Mouse (Mus musculus) MEL (cell line): ENCODE measurements around the gene Slc22a23. TPM values are rescaled to one million over a fixed set of nuclear protein-coding genes. Genes with fewer than 3 reads are reported as not detected.

ENCODE experiments used
- DNase-seq: peaks from one replicate; pipeline ENCODE4 v3.0.0; 2011; ENCODE audit warnings: low read depth, low spot score
- H3K27ac ChIP-seq: 2 replicates; pipeline ENCODE4 v1.5.1; 2012; ENCODE audit warnings: low read depth, mild to moderate bottlenecking, control low read depth, low read length, moderate library complexity; ENCODE audit not compliant: control insufficient read depth
- H3K27me3 ChIP-seq, 2 experiments: fragments of 150-350 bp in 1 of 2; sonication (generic) in 1 of 2; 2 replicates each; pipeline ENCODE4 v1.6.1; 2012; ENCODE audit warnings: low read length in 2 of 2, mild to moderate bottlenecking in 2 of 2, improper control_type of control experiment in 1 of 2, moderate library complexity in 1 of 2; ENCODE audit not compliant: insufficient read depth in 2 of 2, control insufficient read depth in 1 of 2
- H3K36me3 ChIP-seq, 2 experiments: 2 replicates each; pipeline ENCODE4 v1.6.1; 2012 to 2014; ENCODE audit warnings: low read length in 2 of 2, improper control_type of control experiment in 1 of 2, inconsistent platforms in 1 of 2, mild to moderate bottlenecking in 1 of 2; ENCODE audit not compliant: insufficient read depth in 2 of 2, control insufficient read depth in 1 of 2
- H3K4me1 ChIP-seq, 2 experiments: fragments of 150-350 bp in 1 of 2; sonication (generic) in 1 of 2; 2 replicates each; pipeline ENCODE4 v1.6.1; 2012; ENCODE audit warnings: low read length in 2 of 2, improper control_type of control experiment in 1 of 2, mild to moderate bottlenecking in 1 of 2; ENCODE audit not compliant: insufficient read depth in 2 of 2, control insufficient read depth in 1 of 2
- H3K4me3 ChIP-seq, 2 experiments: fragments of 150-350 bp in 1 of 2; sonication (generic) in 1 of 2; 2 replicates each; pipeline ENCODE4 v1.5.1; 2012; ENCODE audit warnings: low read depth in 2 of 2, low read length in 2 of 2, mild to moderate bottlenecking in 2 of 2, moderate library complexity in 2 of 2, control low read depth in 1 of 2, improper control_type of control experiment in 1 of 2; ENCODE audit not compliant: control insufficient read depth in 1 of 2, insufficient read depth in 1 of 2
- H3K79me2 ChIP-seq: 2 replicates; pipeline ENCODE4 v1.6.1; 2012; ENCODE audit warnings: mild to moderate bottlenecking, low read length, moderate library complexity; ENCODE audit not compliant: control insufficient read depth, poor library complexity, insufficient read depth
- H3K9ac ChIP-seq: 2 replicates; pipeline ENCODE4 v1.6.1; 2012; ENCODE audit warnings: low read depth, mild to moderate bottlenecking, control low read depth, low read length, moderate library complexity; ENCODE audit not compliant: control insufficient read depth, poor library complexity, severe bottlenecking
- H3K9me3 ChIP-seq: fragments of 150-350 bp; sonication (generic); replicated peaks from 2 replicates; pipeline ENCODE4 v1.6.1; 2012; ENCODE audit warnings: mild to moderate bottlenecking, low read length, improper control_type of control experiment, moderate library complexity; ENCODE audit not compliant: insufficient read depth
- BHLHE40 ChIP-seq: IDR thresholded peaks from 2 replicates; pipeline ENCODE4 v1.6.1; 2012; ENCODE audit warnings: low read depth, mild to moderate bottlenecking, inconsistent platforms, low read length, improper control_type of control experiment, borderline replicate concordance
- CHD1 ChIP-seq: IDR thresholded peaks from 2 replicates; pipeline ENCODE4 v1.6.1; 2012; ENCODE audit warnings: low read depth, mild to moderate bottlenecking, inconsistent platforms, low read length, improper control_type of control experiment
- CHD2 ChIP-seq: IDR thresholded peaks from 2 replicates; pipeline ENCODE4 v1.6.1; 2011; ENCODE audit warnings: low read length, improper control_type of control experiment
- CTCF ChIP-seq, 3 experiments: IDR thresholded peaks in 2 of 3; conservative IDR thresholded peaks in 1 of 3; 2 replicates each; pipeline ENCODE4 v1.5.1; 2011 to 2012; ENCODE audit warnings: low read length in 3 of 3, low read depth in 2 of 3, mild to moderate bottlenecking in 2 of 3, improper control_type of control experiment in 1 of 3, inconsistent platforms in 1 of 3, mixed read lengths in 1 of 3, moderate library complexity in 1 of 3; ENCODE audit not compliant: control insufficient read depth in 1 of 3, insufficient read depth in 1 of 3, poor library complexity in 1 of 3, severe bottlenecking in 1 of 3
- E2F4 ChIP-seq: IDR thresholded peaks from 2 replicates; pipeline ENCODE4 v1.6.1; 2011; ENCODE audit warnings: low read depth, low read length, improper control_type of control experiment, borderline replicate concordance
- ELF1 ChIP-seq: IDR thresholded peaks from 2 replicates; pipeline ENCODE4 v1.6.1; 2014; ENCODE audit warnings: low read depth, mild to moderate bottlenecking, inconsistent platforms, low read length, improper control_type of control experiment, moderate library complexity
- HCFC1 ChIP-seq: IDR thresholded peaks from 2 replicates; pipeline ENCODE4 v1.6.1; 2012; ENCODE audit warnings: low read depth, mild to moderate bottlenecking, inconsistent platforms, low read length, improper control_type of control experiment, moderate library complexity
- JUND ChIP-seq: IDR thresholded peaks from 2 replicates; pipeline ENCODE4 v1.6.1; 2011; ENCODE audit warnings: low read depth, mild to moderate bottlenecking, improper control_type of control experiment, low read length
- MAFK ChIP-seq: IDR thresholded peaks from 2 replicates; pipeline ENCODE4 v1.6.1; 2011; ENCODE audit warnings: low read depth, mild to moderate bottlenecking, low read length, improper control_type of control experiment, borderline replicate concordance
- MAX ChIP-seq: IDR thresholded peaks from 2 replicates; pipeline ENCODE4 v1.6.1; 2011; ENCODE audit warnings: low read length, improper control_type of control experiment
- MEF2A ChIP-seq: IDR thresholded peaks from 2 replicates; pipeline ENCODE4 v1.6.1; 2014; ENCODE audit warnings: low read depth, mild to moderate bottlenecking, inconsistent platforms, low read length, improper control_type of control experiment; ENCODE audit not compliant: poor library complexity, insufficient replicate concordance, severe bottlenecking; ENCODE audit errors: extremely low read depth
- MXI1 ChIP-seq: IDR thresholded peaks from 2 replicates; pipeline ENCODE4 v1.6.1; 2011; ENCODE audit warnings: mild to moderate bottlenecking, low read depth, low read length, improper control_type of control experiment
- NELFE ChIP-seq: IDR thresholded peaks from 2 replicates; pipeline ENCODE4 v1.6.1; 2011; ENCODE audit warnings: low read depth, low read length, improper control_type of control experiment
- NRF1 ChIP-seq: IDR thresholded peaks from 2 replicates; pipeline ENCODE4 v1.6.1; 2014; ENCODE audit warnings: low read depth, mild to moderate bottlenecking, inconsistent platforms, low read length, improper control_type of control experiment, moderate library complexity; ENCODE audit not compliant: poor library complexity, insufficient read depth, severe bottlenecking
- POLR2AphosphoS5 ChIP-seq: IDR thresholded peaks from 2 replicates; pipeline ENCODE4 v1.6.1; 2012; ENCODE audit warnings: low read depth, borderline replicate concordance, mild to moderate bottlenecking, inconsistent platforms, low read length, moderate library complexity, mixed read lengths
- RCOR1 ChIP-seq: IDR thresholded peaks from 2 replicates; pipeline ENCODE4 v1.6.1; 2012; ENCODE audit warnings: low read depth, mild to moderate bottlenecking, inconsistent platforms, low read length, improper control_type of control experiment
- SIN3A ChIP-seq: IDR thresholded peaks from 2 replicates; pipeline ENCODE4 v1.6.1; 2012; ENCODE audit warnings: low read length, improper control_type of control experiment, inconsistent platforms
- SMC3 ChIP-seq: IDR thresholded peaks from 2 replicates; pipeline ENCODE4 v1.6.1; 2011; ENCODE audit warnings: low read depth, low read length, improper control_type of control experiment
- TBP ChIP-seq: IDR thresholded peaks from 2 replicates; pipeline ENCODE4 v1.8.0; 2011; ENCODE audit warnings: low read depth, low read length, improper control_type of control experiment
- USF1 ChIP-seq: IDR thresholded peaks from 2 replicates; pipeline ENCODE4 v1.6.1; 2014; ENCODE audit warnings: low read depth, mild to moderate bottlenecking, inconsistent platforms, low read length, improper control_type of control experiment, moderate library complexity
- ZC3H11A ChIP-seq: IDR thresholded peaks from 2 replicates; pipeline ENCODE4 v1.6.1; 2012; ENCODE audit warnings: low read depth, mild to moderate bottlenecking, inconsistent platforms, low read length, improper control_type of control experiment
- ZKSCAN1 ChIP-seq: IDR thresholded peaks from 2 replicates; pipeline ENCODE4 v1.6.1; 2012; ENCODE audit warnings: low read depth, mild to moderate bottlenecking, inconsistent platforms, low read length, improper control_type of control experiment, moderate library complexity
- ZNF384 ChIP-seq: IDR thresholded peaks from 2 replicates; pipeline ENCODE4 v1.6.1; 2012; ENCODE audit warnings: low read depth, mild to moderate bottlenecking, inconsistent platforms, low read length, improper control_type of control experiment
- polyA plus RNA-seq, 2 experiments: library from polyadenylated mRNA; stranded (reverse) in 1 of 2; unstranded in 1 of 2; fragments of >175 nt in 1 of 2; fragments of >200 nt in 1 of 2; gene quantifications; 2 replicates each; pipeline versions ENCODE4 v1.2.1 to v1.2.4; 2012; ENCODE audit warnings: low replicate concordance in 2 of 2, low read depth in 1 of 2; ENCODE audit not compliant: insufficient read length in 2 of 2, insufficient read depth in 1 of 2, missing spikeins in 1 of 2
- total RNA-seq: library from RNA; depleted of rRNA; stranded (reverse); fragments of 300-350 nt; gene quantifications from 2 replicates; pipeline ENCODE4 v1.2.3, GENCODE M21; 2012

Slc22a23 gene
- total and polyA plus RNA-seq, 3 experiments = 22.2 to 24.3 TPM; not detected in 1

GRCm38 (mm10) chr13:34244186-34244585 lies 100.8 kb downstream of the Slc22a23 start:
- no peaks in the 10 kb centered on the region for H3K27me3 ChIP-seq
- H3K4me3 ChIP-seq = no peak overlapping the region
- H3K4me1 ChIP-seq = no peaks in the 10 kb centered on the region; a peak in 1 of 4 replicates
- H3K79me2 ChIP-seq = peaks cover 3% of the 10 kb centered on the region; the same call in 1 of the 2 replicates
- H3K36me3 ChIP-seq = peaks cover 0 to 3% of the 10 kb centered on the region in 2 experiments; a peak in 2 of 4 replicates
- no peak overlapping the region for H3K27ac ChIP-seq
- no peak overlapping the region for H3K9ac ChIP-seq
- TF ChIP-seq ZKSCAN1 (no peak), BHLHE40 (no peak), CHD2 (no peak), SIN3A (no peak), JUND (no peak)
- no peaks in the 10 kb centered on the region for H3K9me3 ChIP-seq
- no peak for DNase-seq

- no peak for DNase-seq
- Histone ChIP-seq H3K79me2 (peaks cover 5% of the 10 kb centered on the region), H3K36me3 (peaks cover 0 to 3% of the 10 kb centered on the region in 2 experiments; a peak in 2 of 4 replicates), H3K9me3 (no peaks in the 10 kb centered on the region), H3K27me3 (no peaks in the 10 kb centered on the region), H3K4me1 (no peaks in the 10 kb centered on the region; a peak in 1 of 4 replicates)
- TF ChIP-seq CHD1 = no peak
- no peak for TF ChIP-seq POLR2AphosphoS5
- no peak for TF ChIP-seq MAFK
- no peak for TF ChIP-seq CTCF (IDR thresholded peaks at IDR 0.05 in 2 of 3, conservative IDR thresholded peaks at IDR 0.05 in 1 of 3; ENCODE audit: control insufficient read depth in 1 of 3, insufficient read depth in 1 of 3, low read depth in 2 of 3, low read length in 3 of 3, poor library complexity in 1 of 3, severe bottlenecking in 1 of 3)
- no peak for TF ChIP-seq SMC3
- TF ChIP-seq HCFC1 = no peak
- no peak for TF ChIP-seq MAX
- TF ChIP-seq, all 39 proteins: peak for 0
- Histone ChIP-seq H3K4me3 (no peak overlapping the region), H3K27ac (no peak overlapping the region), H3K9ac (no peak overlapping the region)
Measured at GRCm38 (mm10) chr13:34242211-34242610, 102.8 kb downstream of the Slc22a23 start.

DNA sequence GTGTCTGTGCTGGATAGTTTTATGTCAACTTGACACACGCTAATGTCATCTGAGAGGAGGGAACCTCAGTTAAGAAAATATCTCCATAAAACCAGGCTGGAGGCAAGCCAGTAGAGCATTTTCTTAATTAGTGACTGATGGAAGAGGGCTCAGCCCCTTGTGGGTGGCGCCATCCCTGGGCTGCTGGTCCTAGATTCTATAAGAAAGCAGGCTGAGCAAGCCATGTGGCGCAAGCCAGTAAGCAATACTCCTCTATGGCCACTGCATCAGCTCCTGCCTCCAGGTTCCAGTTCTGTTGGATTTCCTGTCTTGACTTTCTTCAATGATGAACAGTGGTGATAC lies 104.9 kb downstream of the Slc22a23 start:
- H3K27ac ChIP-seq = no peak overlapping the region
- TF ChIP-seq NRF1 (no peak), E2F4 (no peak), ZNF384 (no peak), CHD1 (no peak), USF1 (no peak), TBP (no peak), MEF2A (no peak), CHD2 (no peak), NELFE (no peak), ZKSCAN1 (no peak), ZC3H11A (no peak), ELF1 (no peak), RCOR1 (no peak), MXI1 (no peak)
- TF ChIP-seq, all 39 proteins: peak for 0
- DNase-seq = no peak
- Histone ChIP-seq H3K4me3 (no peak overlapping the region), H3K9me3 (no peaks in the 10 kb centered on the region), H3K27me3 (no peaks in the 10 kb centered on the region), H3K9ac (no peak overlapping the region), H3K4me1 (no peaks in the 10 kb centered on the region; a peak in 1 of 4 replicates), H3K36me3 (peaks cover 0 to 3% of the 10 kb centered on the region in 2 experiments; a peak in 2 of 4 replicates), H3K79me2 (peaks cover 3% of the 10 kb centered on the region)
